Mouse (Mus musculus): Measurements from ENCODE around the gene Ttc27.

The Ttc27 gene

DNA sequence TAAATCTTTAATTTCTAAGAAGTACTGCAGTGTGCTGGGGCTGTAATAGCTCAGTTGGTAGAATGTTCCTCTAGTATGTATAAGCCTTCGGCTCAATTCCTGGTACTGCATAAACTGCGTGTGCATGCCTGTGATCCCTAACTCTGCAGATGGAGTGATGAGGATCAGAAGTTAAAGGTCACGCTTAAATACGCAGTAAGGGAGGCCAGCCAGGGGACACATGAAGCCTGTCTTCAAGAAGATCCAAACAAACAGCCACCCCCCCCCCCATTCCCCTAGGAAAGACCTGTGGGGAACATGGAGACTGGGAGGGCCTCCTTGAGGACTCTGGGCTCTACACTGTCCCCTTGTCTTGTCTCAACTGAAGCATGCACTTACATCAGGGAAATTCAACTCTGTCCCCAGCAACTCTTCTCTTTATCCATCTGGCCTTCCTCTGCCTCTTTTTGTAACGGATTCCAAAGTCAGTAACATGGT is 36.1 kb downstream of the Ttc27 start:
- no peak for DNase-seq (ENCODE audit: low spot score)

DNA sequence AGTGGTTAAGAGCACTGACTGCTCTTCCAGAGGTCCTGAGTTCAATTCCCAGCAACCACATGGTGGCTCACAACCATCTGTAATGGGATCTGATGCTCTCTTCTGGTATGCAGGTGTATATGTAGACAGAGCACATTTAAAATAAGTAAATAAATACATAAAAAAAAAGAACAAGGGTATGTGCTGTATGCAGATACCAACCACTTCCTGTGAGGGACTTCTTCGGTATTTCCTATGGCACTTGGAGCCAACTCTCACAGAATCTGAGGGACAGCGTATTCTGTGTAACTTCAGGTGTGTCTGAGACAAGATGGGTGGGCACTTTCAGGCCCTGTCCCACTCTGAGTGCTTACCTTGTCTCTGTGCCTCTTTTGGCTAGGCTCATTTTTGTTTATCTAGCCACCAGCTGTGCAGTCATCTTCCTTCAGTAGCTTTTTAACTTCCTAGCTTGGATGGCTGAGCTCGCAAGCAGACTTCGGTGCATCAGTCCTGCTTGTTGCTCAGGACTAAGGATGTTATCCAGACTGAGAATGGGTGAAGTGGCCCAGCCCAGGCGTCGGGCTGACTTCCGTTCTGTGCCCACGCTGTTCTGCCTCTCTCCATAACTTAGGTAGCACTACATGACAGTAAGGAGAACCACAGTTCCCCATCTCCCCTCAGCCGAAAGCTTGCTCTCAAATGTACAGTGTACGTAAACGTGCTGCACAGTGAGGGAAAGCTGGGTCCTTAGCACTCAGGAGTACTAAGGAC is 37.0 kb downstream of the Ttc27 start:
- DNase-seq (ENCODE audit: low spot score): no peak

DNA sequence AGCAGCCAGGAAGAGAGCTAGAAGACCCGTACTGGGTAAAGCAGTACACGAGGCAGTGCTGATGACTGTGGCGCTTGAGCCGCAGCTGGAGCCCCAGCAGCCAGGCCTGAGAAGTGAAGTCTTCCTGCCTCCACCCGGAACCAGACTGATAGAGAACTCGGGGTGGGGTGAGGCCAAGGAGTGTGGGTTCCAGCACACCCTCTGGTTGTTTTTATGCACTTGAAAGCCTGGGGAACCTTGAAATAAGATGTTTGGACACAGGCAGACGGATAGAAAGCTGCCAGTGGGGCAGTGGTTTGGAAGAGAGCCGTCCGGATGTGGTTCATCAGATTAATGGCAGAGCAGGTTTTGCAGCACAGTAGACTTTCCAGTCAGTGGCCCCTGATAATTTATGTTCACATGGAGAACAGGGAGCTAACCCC is 51.9 kb downstream of the Ttc27 start:
- peak; percentile 14 for DNase-seq (ENCODE audit: low spot score)

DNA sequence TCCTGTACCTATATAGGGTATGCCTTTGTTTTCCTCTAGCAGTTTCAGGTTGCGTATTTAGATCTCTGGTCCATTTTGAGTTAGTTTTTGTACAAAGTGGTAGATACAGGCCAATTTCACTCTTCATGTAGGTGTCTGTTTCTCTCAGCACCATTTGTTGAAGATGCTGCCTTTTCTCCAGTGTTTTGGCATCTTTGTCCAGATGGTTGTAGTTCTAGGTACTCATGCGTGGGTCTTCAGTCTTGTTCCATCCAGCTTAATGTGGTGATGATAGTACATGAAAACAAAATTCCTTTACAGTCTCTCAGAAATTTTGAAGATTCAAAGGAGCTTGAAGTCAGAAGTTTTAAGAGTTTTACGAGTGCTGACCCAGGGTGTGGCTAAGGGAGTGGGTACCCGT is 54.8 kb downstream of the Ttc27 start:
- DNase-seq (ENCODE audit: low spot score): no peak

DNA sequence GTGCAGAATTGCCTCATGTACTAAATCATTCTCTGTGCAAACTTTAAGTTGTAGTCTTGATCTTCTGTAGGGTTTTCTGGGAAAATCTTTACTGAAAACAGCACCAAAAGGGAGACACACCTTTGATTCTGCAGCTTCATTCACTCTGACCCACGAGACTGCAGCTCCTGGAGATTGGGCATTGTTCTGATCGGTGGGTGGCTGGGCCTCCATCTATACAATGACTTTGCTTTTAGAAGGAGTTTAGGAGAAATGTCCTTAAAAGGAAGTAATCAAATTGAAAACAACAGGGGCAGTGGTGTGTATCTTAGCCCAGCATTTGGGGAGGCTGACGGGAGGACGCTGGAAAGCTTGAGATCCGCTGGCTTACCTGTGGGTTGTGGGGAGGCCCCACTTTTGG is 56.0 kb downstream of the Ttc27 start:
- no peak for DNase-seq (ENCODE audit: low spot score)

DNA sequence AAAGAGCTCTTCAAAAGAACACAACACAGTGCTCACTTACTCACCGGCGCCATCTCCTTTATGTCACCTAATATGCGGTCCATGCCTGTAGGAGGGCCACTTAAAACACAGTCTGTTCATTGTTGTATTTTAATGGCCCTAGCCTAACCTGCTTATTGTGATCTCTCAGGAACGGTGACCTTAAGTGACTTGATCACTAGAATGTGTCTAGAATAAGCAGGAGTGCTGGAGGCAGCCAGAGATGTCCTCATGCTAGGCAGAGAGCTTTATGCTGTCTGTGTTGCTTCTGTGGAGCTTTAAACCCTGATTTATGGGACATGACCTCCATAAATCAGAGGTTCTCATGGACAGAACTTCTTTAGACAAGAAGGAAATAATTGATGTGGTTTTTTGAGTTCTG is 62.6 kb downstream of the Ttc27 start:
- no peak for DNase-seq (ENCODE audit: low spot score)

DNA sequence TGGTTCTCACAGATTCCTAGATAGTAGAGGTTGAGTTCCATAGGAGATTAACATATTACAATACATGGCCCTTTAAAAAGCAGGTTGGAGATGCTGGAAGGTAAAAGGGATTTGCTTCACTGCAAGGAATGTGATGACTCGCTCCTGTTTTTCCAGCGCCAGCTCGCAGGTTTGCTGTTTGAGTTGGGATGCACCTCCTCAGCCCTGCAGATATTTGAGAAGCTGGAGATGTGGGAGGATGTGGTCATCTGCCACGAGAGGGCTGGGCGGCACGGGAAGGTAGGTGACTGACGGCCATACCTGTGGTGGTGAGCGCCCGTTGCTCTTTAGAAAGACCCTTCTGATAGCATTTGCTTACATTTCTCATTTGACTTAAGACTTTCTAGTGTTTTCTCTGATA is 63.1 kb downstream of the Ttc27 start:
- no peak for DNase-seq (ENCODE audit: low spot score)

DNA sequence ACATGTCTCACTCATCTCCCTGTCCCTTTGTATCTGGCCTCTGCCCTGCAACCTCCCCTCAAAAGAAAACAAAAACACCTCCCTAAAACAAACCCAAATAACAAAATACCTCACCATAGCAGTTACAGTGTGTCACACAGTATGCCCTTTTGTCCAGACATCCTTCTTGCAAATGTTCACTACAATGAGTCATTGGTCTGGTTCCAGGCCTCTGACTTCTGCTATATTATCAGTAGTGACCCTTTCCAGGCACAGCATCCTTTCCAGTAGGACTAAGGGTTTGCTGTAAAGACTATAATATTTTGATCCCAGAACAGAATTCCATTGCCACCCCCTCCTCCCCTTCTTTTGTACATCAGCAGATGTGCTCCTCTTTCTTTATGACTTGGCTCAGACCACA is 64.4 kb downstream of the Ttc27 start:
- DNase-seq (ENCODE audit: low spot score): no peak

DNA sequence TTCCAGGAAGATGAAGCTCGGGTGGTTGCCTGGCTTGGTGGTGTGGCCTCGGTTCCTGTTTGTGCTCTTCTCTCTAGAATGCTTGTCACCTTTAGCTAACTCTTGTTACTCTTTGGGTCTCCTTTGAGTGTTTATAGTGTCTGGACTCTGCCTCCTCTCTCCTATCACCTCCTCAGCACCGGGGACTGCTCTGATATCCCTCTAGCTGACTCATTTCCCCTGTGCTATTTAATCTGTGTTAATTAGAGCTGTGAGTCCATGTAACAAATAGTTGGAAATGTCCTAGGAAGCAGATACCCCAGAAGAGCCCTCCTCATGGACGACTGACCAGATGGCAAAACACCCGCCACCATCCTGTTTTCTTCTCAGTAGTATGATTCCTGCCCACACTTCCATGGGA is 68.1 kb downstream of the Ttc27 start:
- DNase-seq (ENCODE audit: low spot score): no peak

DNA sequence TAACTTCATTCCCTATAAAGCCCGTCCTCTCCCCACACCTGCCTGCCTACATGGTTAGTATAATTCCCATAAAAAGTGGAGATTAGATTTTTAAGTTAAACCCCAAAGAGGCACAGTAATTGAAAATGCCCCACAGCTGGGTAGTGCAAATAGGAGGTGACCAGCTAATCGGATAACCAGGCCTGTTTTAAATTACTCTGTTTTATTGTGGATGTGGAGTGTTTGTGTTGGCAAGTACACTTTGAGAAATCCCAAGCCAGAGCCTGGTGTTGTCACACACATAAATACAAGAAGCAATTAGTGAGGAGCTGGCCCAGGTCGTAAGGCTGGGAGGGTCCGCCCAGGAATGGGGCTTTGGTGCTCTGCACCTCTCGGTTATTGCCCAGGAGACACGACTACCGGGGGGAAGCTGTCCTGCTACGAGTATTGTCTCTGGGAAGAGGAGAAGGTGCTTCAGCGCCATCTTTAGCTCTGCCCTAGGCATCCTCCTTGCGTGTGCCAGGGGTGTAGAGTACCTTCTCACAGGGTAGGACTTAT is 68.7 kb downstream of the Ttc27 start:
- DNase-seq (ENCODE audit: low spot score): no peak

DNA sequence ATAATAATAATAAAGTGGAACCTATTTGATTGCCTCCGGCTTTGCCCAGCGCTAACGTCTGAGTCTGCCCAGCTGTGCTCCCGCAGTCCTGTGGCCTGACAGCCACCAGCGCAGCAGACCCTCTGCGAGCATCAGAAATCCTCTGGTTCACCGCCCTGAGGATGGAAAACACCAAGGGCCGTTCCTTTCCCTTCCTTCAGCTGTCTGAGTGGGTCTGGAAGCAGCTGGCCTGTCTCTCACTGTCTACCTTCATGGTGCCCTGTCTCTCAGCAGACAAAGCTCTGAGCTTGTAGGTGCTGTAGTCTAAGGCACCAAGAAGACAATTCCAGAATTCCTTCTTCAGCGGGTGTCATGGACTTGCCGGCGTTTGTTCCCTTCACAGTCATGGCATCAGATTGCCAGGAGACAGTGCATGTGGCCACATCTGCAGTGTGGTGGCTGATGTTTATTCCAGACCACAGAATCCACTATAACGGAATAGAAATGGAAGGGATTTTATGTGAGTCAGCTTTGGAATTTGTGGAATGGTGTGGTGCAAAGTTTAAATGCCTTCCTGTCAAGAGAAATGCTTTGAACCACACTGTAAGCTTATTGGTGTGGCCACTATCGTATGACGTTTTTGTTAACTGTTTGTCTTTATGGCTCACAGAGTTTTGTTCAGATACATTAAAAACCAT is 78.6 kb downstream of the Ttc27 start:
- DNase-seq (ENCODE audit: low spot score): no peak

DNA sequence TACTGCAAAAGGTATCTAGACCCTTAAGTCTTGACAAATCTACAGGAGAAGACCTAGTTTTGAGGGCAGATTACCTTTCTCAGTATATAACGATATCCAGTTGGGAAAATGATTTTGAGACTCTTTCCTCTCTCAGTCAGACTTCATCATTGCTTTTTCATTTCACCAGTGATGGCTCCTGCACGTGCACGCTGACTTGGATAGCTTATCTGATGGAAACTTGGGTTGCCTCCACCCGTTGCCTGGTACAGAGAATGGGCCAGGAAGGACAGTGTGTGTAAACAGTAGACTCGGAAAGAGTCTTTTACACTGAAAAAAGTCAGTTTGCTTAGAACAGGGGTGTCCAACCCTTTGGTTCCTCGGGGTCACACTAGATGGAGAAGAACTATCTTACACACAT is 82.3 kb downstream of the Ttc27 start:
- DNase-seq (ENCODE audit: low spot score): no peak

DNA sequence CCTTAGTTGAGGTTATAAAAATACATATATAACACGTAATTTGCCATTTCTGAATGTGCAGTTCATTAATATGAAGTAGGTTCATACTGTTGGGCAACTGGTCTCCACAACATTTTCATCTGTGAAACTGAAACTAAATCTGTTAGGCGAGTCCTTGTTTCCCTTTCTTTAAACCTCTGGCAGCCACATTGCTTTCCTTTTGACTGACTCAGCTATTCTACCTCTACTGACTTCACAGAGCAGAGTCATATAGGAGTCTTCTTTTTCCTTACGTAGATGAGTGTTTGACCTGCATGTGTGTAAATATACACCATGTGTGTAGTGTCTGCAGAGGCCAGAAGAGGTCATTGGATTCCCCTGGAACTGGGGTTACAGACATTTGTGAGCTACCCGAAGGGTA is 85.2 kb downstream of the Ttc27 start:
- DNase-seq (ENCODE audit: low spot score): no peak

DNA sequence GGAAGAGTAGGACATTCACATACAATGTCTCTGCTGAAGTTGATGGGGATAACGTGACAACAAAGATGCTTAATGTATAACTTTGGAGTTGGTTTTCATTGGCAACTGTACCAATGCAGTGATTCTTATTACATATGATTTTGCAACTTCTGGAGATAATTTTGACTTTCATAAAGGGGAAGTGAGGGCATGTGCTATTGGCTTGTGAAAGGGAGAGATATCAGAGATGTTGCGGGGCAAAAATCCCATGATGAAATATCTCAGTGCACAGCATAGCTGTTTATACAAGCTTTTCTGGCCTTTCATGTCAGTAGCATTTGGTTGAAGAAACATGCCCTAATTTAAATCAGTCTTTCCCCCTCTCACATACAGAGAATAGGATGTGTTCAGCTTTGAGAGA is 86.3 kb downstream of the Ttc27 start:
- DNase-seq (ENCODE audit: low spot score): no peak

DNA sequence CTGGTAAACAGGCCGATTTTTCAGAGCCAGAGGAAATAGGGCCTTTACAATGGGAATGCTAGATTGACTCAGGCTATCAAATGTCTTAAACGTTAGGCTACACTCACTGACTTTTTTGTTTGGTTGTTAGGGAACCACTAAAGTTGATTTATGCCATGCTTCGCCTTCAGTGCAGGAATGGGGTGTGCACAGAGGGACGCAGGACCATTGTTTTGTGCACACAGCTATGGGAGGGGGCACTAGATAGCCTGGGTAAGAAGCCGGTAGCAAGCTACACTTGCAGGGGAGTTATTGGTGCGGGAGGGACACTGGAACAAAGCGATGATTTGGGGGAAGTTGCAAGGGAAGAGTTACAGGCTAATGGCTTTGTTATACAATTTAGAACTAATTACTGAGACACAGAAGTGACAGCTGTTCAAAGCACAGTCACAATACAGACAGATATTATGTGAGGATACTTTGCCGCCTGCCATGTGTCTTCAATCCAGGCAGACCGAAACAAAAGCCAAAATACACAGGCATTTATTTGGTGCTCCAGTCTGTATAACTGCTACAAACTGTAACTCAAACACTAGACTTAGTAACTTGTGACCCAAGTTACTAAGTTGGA is 86.9 kb downstream of the Ttc27 start:
- no peak for DNase-seq (ENCODE audit: low spot score)

DNA sequence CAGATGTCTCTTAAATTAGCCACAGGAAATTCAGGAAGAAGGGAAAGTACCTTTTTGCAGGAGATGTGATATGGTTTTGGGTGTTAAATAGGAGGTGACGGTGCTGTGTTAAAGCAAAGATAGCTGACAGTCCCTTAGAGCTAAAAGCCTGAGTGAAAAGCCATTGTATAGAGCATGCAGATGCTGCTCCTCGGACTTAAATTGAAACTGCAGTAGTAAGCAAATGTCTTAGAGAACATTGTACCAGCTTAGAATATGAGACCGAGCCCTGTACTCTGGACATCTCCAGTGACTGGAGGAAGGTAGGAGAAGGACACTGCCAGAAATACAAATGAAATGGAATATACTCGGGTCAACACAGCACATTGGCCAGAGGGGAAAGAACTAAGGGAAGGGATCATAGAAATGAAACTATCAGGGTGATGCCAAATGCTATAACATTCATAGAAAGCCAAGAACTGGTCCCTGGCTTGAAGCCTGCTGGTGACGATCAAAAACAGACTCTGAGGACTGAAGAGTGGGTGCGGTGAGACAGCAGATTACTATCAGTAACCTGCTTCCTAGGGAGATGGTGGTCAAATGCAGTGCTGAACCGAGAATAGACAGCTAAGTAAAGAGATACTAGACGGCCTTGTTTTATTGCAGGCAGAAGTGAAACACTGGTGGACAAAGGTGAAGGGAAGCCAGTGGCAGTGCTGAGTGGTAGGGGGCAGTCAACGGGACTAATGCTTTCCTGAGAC is 90.1 kb downstream of the Ttc27 start:
- DNase-seq (ENCODE audit: low spot score): no peak

DNA sequence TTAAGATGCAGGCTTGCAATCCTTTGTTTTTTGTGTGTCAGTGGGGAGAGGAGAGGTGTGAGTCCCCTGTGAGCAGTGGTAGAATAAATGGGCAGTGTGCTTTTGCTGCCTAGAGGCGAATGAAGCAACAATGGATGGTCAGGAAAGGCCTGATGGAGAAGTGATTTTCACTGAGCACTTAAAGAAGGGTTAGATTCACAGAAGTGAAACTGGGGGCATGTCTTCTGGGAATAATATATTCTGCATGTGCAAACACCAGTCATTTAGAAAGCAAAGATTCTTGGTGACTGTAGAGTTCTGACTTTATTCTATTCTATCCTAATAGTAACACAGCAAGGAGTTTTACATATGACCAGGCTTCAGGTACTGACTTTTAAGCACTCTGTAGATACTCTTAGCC is 90.8 kb downstream of the Ttc27 start:
- no peak for DNase-seq (ENCODE audit: low spot score)

DNA sequence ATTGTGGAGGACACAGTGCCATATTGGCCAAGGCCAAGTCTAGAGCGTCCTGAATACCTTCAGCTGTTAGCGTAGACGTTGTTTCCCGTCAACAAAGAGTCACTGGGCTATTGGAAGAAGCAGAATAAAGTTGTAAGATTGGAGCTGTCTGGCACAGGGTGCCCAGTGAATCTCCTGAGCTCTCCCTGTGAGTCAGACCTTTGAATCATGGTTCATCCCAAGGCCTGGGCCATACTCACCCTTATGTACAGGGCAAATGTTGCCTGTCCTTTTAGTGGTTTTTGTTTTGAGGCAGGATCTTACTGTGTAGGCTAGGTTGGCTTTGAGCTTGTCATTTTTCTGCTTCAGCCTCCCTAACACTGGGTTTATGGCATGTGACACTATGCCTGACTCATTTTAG is 91.4 kb downstream of the Ttc27 start:
- no peak for DNase-seq (ENCODE audit: low spot score)

DNA sequence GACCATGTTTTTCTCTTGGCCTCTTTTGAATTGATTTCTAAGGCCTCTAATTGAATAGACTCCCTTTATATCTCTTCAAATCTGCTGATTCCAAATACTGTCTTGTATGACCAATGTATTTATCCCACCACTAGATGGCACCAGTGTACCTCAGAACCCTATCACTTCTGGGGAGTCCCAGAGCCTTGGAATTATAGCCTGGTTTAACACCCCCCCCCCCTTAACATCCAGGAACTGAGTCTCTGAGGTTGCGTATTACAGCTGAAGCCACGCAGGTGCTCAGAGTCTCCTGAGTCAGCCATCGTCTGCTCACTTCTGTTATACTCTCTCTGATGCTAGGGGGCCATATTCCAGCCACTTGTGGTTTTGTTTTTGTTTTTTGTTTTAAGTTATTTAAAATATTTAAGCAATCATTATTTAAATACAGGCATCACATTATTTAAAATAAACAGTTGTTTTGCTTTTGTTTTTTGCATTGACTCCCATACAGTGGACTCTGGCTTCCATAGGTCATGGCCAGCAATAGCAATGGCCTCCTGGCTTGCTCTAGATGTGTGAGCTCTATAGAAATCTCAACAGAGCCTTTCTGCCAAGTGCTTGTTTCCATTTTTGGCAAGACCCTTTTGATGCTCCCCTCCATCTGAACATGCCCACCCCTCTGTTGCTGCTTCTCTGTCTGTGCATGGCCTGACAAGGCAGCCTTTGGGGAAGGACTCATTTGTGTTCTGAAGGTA is 93.5 kb downstream of the Ttc27 start:
- peak; percentile 22 for DNase-seq (ENCODE audit: low spot score)

DNA sequence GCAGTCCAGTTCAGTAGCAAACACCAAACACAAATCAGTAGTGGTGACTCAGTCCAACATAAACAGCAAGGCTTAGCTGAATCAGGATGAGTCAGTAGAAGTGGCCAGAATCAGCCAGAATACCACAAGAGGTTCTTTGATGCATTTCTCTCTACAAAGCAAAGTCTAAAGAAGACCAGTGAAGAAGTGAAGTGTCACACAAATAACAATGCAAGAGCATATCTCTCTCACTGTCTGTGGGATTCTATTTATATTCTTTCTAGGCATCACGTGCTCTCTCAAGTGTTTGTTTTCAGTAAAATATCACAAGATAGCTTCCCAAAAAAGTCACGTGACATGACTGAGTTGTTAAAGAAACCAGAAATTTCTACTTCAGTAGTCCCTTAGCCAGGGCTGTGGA is 102.2 kb downstream of the Ttc27 start:
- no peak for DNase-seq (ENCODE audit: low spot score)

DNA sequence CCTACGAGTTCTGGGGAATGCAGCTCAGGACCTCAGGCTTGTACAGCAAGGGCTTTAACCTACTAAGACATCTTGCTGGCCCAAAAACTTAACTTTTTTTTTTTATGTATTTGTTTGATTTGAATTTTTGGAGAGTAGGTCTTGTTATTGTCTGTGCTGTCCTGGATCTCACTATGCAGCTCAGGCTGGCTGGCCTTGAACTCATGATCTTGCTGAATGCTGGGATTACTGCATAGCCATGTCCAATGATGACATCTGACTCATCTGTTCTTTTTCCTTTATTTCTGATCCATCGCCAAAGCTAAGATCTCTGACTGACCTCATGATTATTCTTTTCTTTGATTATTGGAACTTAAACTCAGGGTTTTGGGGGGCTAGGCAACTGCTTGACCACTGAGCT is 113.3 kb downstream of the Ttc27 start:
- DNase-seq (ENCODE audit: low spot score): no peak

DNA sequence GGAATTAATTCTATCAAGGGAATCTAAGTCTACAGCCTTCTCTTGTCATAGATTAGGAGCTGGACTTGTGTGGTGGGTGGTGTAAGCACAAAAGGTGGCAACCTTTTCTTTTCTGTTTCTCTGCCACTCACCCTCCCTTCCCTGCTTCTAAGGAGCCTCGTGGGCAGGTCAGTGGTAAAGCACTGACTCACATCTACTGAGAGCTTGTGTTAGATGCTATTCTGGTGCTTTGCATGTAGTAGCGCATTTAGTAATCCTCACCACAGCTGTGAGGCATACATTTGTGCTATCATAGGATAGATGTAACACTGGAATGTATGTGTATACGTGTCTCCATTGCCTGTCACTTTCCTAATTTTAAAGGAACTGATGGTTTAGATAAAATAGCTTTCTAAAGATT is 124.2 kb downstream of the Ttc27 start:
- DNase-seq (ENCODE audit: low spot score): no peak

Data from urinary bladder, postnatal 14 days (tissue).